In genomic region chr9:107545602-107546001, GRCm38 (mm10) we compare ENCODE assay signal across 9 mouse cellular contexts. TPM values are rescaled to one million over a fixed set of nuclear protein-coding genes. Genes with fewer than 3 reads are reported as not detected.
DNase-seq lines count a peak whose midpoint lies in the region; ATAC-seq and TF ChIP-seq lines count a peak whose summit lies in the region.
"Had no signal": no experiment of that assay in that cellular context is flagged by ENCODE, and none has a peak within 500 bp of the region (broad histone marks: within the 10 kb centered on the region; RNA-seq: fewer than 3 reads in every experiment).

No protein-coding gene starts in this region.

- ATAC-seq in liver, embryonic 15.5 days (ENCODE audit: insufficient read depth), result no peak

- H3K27ac ChIP-seq in testis, adult 2 months (ENCODE audit: control insufficient read depth, insufficient read depth, low read depth, low read length), result no peak overlapping the region
- H3K27ac ChIP-seq in liver, embryonic 15.5 days (replicated peaks), result peak overlapping the region; percentile 15; the same call in 1 of the 2 replicates
- H3K27ac ChIP-seq: neural tube, embryonic 13.5 days had no signal

- no peaks in the 10 kb centered on the region for H3K9me3 ChIP-seq in liver, embryonic 15.5 days (replicated peaks)
- H3K9me3 ChIP-seq: neural tube, embryonic 13.5 days had no signal

- no peak overlapping the region for H3K9ac ChIP-seq in liver, embryonic 15.5 days

- WGBS in liver, embryonic 15.5 days (ENCODE audit: insufficient replicate concordance), result 4% methylated on average over 3 of the region's 3 CpGs

- no peak for TF ChIP-seq POLR2A in testis, adult 2 months (IDR thresholded peaks at IDR 0.05; ENCODE audit: control insufficient read depth, low read depth, low read length)

- no peak overlapping the region for H3K4me2 ChIP-seq in liver, embryonic 15.5 days
- H3K4me2 ChIP-seq: neural tube, embryonic 13.5 days had no signal

- H3K4me1 ChIP-seq in testis, adult 2 months (ENCODE audit: control insufficient read depth, insufficient read depth, low read length), result peaks cover 22% of the 10 kb centered on the region
- H3K4me1 ChIP-seq in liver, embryonic 15.5 days (replicated peaks), result peaks cover 57% of the 10 kb centered on the region

- no peaks in the 10 kb centered on the region for H3K27me3 ChIP-seq in testis, adult 2 months (ENCODE audit: control insufficient read depth, insufficient read depth, low read length)
- H3K27me3 ChIP-seq in liver, embryonic 15.5 days, result peaks cover 24% of the 10 kb centered on the region

- TF ChIP-seq CTCF in testis, adult 2 months (IDR thresholded peaks at IDR 0.05; ENCODE audit: control insufficient read depth, insufficient read depth, insufficient replicate concordance, low read depth, low read length), result peak; percentile 79; the same call in 1 of the 2 replicates

- no peak overlapping the region; the same call in 1 of the 2 replicates for H3K4me3 ChIP-seq in testis, adult 2 months (ENCODE audit: control insufficient read depth, low read depth, low read length)
- no peak overlapping the region for H3K4me3 ChIP-seq in liver, embryonic 15.5 days (replicated peaks)
- H3K4me3 ChIP-seq: neural tube, embryonic 13.5 days had no signal

- peaks cover 2% of the 10 kb centered on the region for H3K36me3 ChIP-seq in testis, adult 2 months (ENCODE audit: control insufficient read depth, insufficient read depth, low read length)
- peaks cover 17% of the 10 kb centered on the region for H3K36me3 ChIP-seq in liver, embryonic 15.5 days (replicated peaks)

- DNase-seq in cerebellum, adult 18-20 months, result peak; percentile 74 to 85
- DNase-seq in cerebellum, adult 11-12 months, result no peak
- no peak for DNase-seq in testis, postnatal 14 days (ENCODE audit: low spot score)
- DNase-seq in cerebellum, postnatal 4 days (ENCODE audit: low spot score in 2 of 2), result peak; percentile 63 to 85
- peak; percentile 63 to 85 for DNase-seq in kidney, adult 8-10 months
- peak; percentile 69 for DNase-seq in spleen, adult 12 weeks (ENCODE audit: low spot score)

RNA-seq across cellular contexts. Expression of gene Zmynd10, which starts 1.5 kb away (rescaled TPM):
- polyA plus RNA-seq in testis, adult 2 months (2012; rRNA removed), result 245 and 272 TPM in 2 replicates
- polyA plus RNA-seq in liver, embryonic 15.5 days (2015; fragmentation: Nextera tagmentation; extraction: Ambion mirVana), result 0.64 and 1.0 TPM in 2 replicates

RNA-seq across cellular contexts. Expression of gene Nprl2, which starts 3.6 kb away (rescaled TPM):
- 34.7 and 40.3 TPM in 2 replicates for polyA plus RNA-seq in testis, adult 2 months (2012; rRNA removed)
- 11.2 and 13.2 TPM in 2 replicates for polyA plus RNA-seq in liver, embryonic 15.5 days (2015; fragmentation: Nextera tagmentation; extraction: Ambion mirVana)

RNA-seq across cellular contexts. Expression of gene Cyb561d2, which starts 3.6 kb away (rescaled TPM):
- polyA plus RNA-seq in testis, adult 2 months (2012; rRNA removed), result 28.3 and 29.4 TPM in 2 replicates
- 13.1 and 13.2 TPM in 2 replicates for polyA plus RNA-seq in liver, embryonic 15.5 days (2015; fragmentation: Nextera tagmentation; extraction: Ambion mirVana)

RNA-seq across cellular contexts. Expression of gene Rassf1, which starts 5.8 kb away (rescaled TPM):
- polyA plus RNA-seq in testis, adult 2 months (2012; rRNA removed), result 62.8 and 63.4 TPM in 2 replicates
- 15.8 and 18.7 TPM in 2 replicates for polyA plus RNA-seq in liver, embryonic 15.5 days (2015; fragmentation: Nextera tagmentation; extraction: Ambion mirVana)

RNA-seq across cellular contexts. Expression of gene Tmem115, which starts 11.9 kb away (rescaled TPM):
- polyA plus RNA-seq in testis, adult 2 months (2012; rRNA removed), result 38.3 and 46.9 TPM in 2 replicates
- polyA plus RNA-seq in liver, embryonic 15.5 days (2015; fragmentation: Nextera tagmentation; extraction: Ambion mirVana), result 15.2 and 15.9 TPM in 2 replicates

Comparison
In these comparisons a context has a peak if more than half of its experiments do, and no peak if none do; other contexts are left out.
1. DNase-seq: peak in cerebellum, adult 18-20 months (2 of 2), cerebellum, postnatal 4 days (2 of 2), kidney, adult 8-10 months (2 of 2) and spleen, adult 12 weeks (single experiment); none in cerebellum, adult 11-12 months (single experiment) and testis, postnatal 14 days (single experiment).
2. RNA of gene Zmynd10, which starts 1.5 kb away (polyA plus RNA-seq): 245 to 272 TPM in testis, adult 2 months; 0.64 to 1.0 TPM in liver, embryonic 15.5 days; every median in the first group is over 100 times any median in the second.